8 mouse cellular contexts compared by ENCODE assay signal in genomic region chrX:36939806-36940413, GRCm38 (mm10). TPM values are rescaled to one million over a fixed set of nuclear protein-coding genes. Genes with fewer than 3 reads are reported as not detected.
A peak's percentile ranks its signal among the peaks of the same experiment; 100 is the strongest.
DNase-seq lines count a peak whose midpoint lies in the region; ATAC-seq lines count a peak whose summit lies in the region.

No protein-coding gene starts in this region.

- no peak overlapping the region for H3K27ac ChIP-seq in hindbrain, embryonic 16.5 days (ENCODE audit: low read depth, low read length)
- no peak overlapping the region for H3K27ac ChIP-seq in hindbrain, embryonic 13.5 days

- H3K9ac ChIP-seq in hindbrain, embryonic 16.5 days (ENCODE audit: low read depth, low read length) = no peak overlapping the region
- H3K9ac ChIP-seq in hindbrain, embryonic 13.5 days = no peak overlapping the region

- peak; percentile 64 for DNase-seq in MEL-GATA-1-ER (ENCODE audit: extremely low read depth, low read depth)
- DNase-seq in cerebellum, postnatal 25 days = peak; percentile 17 to 28
- DNase-seq in heart, postnatal 36 days = peak; percentile 24 to 55
- peak; percentile 61 for DNase-seq in lung, postnatal 25 days (ENCODE audit: low spot score)
- DNase-seq in B cell, adult 2 months = no peak
- DNase-seq in frontal cortex, postnatal 10 days (ENCODE audit: low spot score in 2 of 2) = no peak

- 0 out of 2 replicates have a peak, but pooled peaks cover 4% of the 10 kb centered on the region for H3K9me3 ChIP-seq in hindbrain, embryonic 16.5 days (ENCODE audit: control insufficient read depth, low read length)
- H3K9me3 ChIP-seq in hindbrain, embryonic 13.5 days = no peaks in the 10 kb centered on the region

- 77% methylated on average over 4 of the region's 4 CpGs for WGBS in hindbrain, embryonic 16.5 days
- WGBS in hindbrain, embryonic 13.5 days = 82% methylated on average over 4 of the region's 4 CpGs

- no peak overlapping the region for H3K4me3 ChIP-seq in hindbrain, embryonic 16.5 days (ENCODE audit: low read length)
- H3K4me3 ChIP-seq in hindbrain, embryonic 13.5 days = no peak overlapping the region

- ATAC-seq in hindbrain, embryonic 16.5 days = peak; percentile 45; the same call in 1 of the 2 replicates
- ATAC-seq in hindbrain, embryonic 13.5 days (ENCODE audit: low FRiP score) = no peak

- H3K4me1 ChIP-seq in hindbrain, embryonic 16.5 days (ENCODE audit: control insufficient read depth, insufficient read depth, low read depth, low read length) = no peaks in the 10 kb centered on the region
- no peaks in the 10 kb centered on the region for H3K4me1 ChIP-seq in hindbrain, embryonic 13.5 days (replicated peaks)

- H3K4me2 ChIP-seq in hindbrain, embryonic 16.5 days (ENCODE audit: low read length) = no peak overlapping the region
- no peak overlapping the region for H3K4me2 ChIP-seq in hindbrain, embryonic 13.5 days

- intact Hi-C loops in heart, postnatal 36 days (cut with DNase I) = no loop called here

- no peaks in the 10 kb centered on the region for H3K27me3 ChIP-seq in hindbrain, embryonic 16.5 days (replicated peaks; ENCODE audit: control insufficient read depth, insufficient read depth, low read length)
- H3K27me3 ChIP-seq in hindbrain, embryonic 13.5 days = no peaks in the 10 kb centered on the region

- H3K36me3 ChIP-seq in hindbrain, embryonic 16.5 days (ENCODE audit: control insufficient read depth, insufficient read depth, low read length) = peaks cover 7% of the 10 kb centered on the region
- peaks cover 15% of the 10 kb centered on the region for H3K36me3 ChIP-seq in hindbrain, embryonic 13.5 days

RNA-seq across cellular contexts. Expression of gene Nkrf, which starts 37.2 kb away (rescaled TPM):
- polyA plus RNA-seq in hindbrain, embryonic 16.5 days (2015; fragmentation: Nextera tagmentation; extraction: Ambion mirVana) = 18.9 and 19.1 TPM in 2 replicates
- 14.4 and 14.6 TPM in 2 replicates for polyA plus RNA-seq in hindbrain, embryonic 13.5 days (2015; fragmentation: Nextera tagmentation; extraction: Ambion mirVana)
- 1 to 10 TPM; 3.1 to 4.1 TPM for total RNA-seq in heart, postnatal 36 days (2021)

RNA-seq across cellular contexts. Expression of gene Sept6, which starts 51.7 kb away (rescaled TPM):
- 77.8 and 78.0 TPM in 2 replicates for polyA plus RNA-seq in hindbrain, embryonic 16.5 days (2015; fragmentation: Nextera tagmentation; extraction: Ambion mirVana)
- polyA plus RNA-seq in hindbrain, embryonic 13.5 days (2015; fragmentation: Nextera tagmentation; extraction: Ambion mirVana) = 76.5 TPM in 2 replicates
- 1 to 10 TPM; 5.1 to 5.6 TPM for total RNA-seq in heart, postnatal 36 days (2021)

Comparison
In these comparisons a context has a peak if more than half of its experiments do, and no peak if none do; other contexts are left out.
1. DNase-seq: peak in MEL-GATA-1-ER (single experiment), cerebellum, postnatal 25 days (2 of 2), heart, postnatal 36 days (2 of 2) and lung, postnatal 25 days (single experiment); none in B cell, adult 2 months (0 of 2) and frontal cortex, postnatal 10 days (0 of 2).